Mouse (Mus musculus): ENCODE data around the gene Cabin1.

Gene Cabin1

DNA sequence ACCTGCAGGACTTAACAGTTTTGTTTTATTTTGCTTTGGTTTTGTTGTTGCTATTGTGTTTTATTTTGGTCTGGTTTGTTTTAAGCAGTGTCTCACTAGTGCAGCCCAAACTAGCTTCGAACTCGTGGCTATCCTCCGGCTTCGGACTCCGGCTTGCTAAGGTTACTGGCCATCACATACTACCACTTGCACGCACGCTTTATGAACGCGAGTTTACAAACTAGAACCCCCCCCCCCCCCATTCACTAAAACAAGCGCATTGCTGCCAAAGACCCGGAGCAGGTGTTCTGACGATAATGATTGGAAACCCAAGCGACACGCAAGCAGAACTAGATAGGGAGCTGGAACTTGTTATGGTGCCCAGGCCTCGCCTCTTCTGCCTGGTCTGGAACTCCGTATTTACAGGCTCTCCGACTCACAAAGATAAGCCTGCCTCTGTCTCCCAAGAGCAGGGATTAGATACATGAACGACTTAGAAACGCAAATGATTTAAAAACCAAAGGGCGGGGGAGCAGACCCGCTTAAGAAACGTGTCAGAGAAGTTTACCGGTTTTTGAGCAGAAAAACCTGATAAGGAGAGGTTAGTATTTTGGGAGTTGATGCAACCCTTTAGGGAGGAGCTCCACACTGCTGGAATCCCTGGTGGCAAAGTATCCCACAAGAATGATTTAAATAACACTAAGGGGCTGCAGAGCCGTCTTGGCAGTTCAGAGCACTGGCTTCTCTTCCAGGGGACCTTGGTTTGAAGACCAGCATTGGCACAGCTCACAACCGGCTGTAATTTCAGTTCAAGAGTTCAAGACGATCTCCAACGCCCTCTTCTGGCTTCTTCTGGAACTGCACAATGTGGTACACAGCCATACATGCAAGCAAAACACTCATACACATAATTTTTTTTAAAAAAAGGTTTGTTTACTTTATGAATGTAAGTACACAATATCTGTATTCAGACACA, 655 bp upstream of the Cabin1 start:
- DNase-seq = peak; percentile 68

DNA sequence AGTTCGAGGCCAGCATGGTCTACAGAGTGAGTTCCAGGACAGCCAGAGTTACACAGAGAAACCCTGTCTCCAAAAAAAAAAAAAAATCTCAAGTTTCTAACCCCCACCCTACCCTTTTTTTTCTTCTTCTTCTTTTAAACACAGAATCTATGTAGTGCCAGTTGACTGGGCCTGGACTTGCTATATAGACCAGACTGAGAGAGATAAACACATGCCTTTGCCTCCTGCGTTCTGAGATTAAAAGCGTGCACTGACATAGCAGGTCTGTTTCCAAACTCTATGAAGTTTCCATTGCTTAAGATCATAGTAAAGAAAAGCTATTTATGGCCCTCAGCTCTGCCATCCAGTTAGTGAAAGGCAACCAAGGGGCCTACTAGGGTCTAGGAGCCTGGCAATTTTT, 1.7 kb downstream of the Cabin1 start:
- DNase-seq = no peak

GRCm38 (mm10) chr10:75760311-75760710, 3.8 kb downstream of the Cabin1 start:
- DNase-seq = no peak

DNA sequence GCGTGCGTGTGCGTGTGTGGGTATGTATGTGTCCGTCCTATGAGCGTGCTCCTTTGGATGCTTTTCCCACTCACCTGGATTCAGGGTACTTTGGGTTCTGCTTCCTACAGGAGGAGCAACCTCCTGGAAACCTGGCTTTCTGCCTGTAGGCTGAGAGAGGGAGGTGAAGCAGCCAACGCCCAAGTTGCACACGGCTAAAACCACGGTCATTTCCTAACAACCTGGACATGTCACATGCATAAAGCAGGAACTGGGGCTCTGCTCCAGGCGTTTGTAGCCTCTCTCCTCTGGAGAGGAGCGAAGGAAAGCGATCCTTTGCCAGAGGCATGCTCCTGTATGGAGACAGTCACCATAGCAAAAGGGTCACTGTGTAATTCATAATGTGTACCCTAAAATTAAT, 7.4 kb downstream of the Cabin1 start:
- no peak for DNase-seq

DNA sequence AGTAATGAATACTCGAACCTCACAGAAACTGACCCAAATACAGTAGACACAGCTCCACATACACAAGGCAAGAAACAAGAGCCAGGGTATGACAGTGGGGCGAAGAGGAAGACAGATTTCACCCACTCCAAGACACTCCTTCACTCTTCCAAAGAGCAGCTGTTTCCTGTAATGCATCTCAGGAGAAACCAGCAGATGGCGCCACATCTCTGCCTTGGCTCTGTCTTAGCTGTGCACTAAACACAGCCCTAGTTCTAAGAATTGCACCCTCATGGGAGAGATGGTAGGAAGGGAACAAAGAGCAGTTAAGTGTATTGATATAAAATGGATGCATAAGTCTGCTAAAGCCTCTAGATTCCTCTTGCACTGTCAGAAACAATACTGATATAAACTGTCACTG, 20.1 kb downstream of the Cabin1 start:
- DNase-seq = peak; percentile 76

GRCm38 (mm10) chr10:75743369-75743768, 20.8 kb downstream of the Cabin1 start:
- DNase-seq = peak; percentile 73

- peak; percentile 36 for DNase-seq
Observed at GRCm38 (mm10) chr10:75740866-75741265, 23.3 kb downstream of the Cabin1 start.

DNA sequence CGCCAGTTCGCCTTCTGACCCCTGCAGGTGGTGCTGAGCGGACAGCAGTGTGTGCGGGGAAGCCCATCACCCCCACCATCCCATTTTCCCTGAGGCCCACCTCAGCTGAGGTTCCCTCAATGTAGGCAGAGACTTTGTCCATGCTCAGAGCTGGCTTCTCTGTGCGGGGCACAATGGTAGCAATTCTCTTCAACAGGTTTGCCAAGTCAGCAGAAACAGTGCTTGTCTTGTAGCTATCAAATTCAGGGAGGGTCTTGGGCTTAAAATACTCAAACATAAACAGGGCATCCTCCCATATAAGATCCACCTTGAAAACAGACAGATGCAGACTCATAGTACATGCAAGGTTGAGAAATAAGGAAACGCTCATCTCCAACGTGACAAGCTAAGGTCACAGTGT, 38.7 kb downstream of the Cabin1 start:
- DNase-seq = no peak

- peak; percentile 16 for DNase-seq
Observed at GRCm38 (mm10) chr10:75720215-75720614, 43.9 kb downstream of the Cabin1 start.

DNA sequence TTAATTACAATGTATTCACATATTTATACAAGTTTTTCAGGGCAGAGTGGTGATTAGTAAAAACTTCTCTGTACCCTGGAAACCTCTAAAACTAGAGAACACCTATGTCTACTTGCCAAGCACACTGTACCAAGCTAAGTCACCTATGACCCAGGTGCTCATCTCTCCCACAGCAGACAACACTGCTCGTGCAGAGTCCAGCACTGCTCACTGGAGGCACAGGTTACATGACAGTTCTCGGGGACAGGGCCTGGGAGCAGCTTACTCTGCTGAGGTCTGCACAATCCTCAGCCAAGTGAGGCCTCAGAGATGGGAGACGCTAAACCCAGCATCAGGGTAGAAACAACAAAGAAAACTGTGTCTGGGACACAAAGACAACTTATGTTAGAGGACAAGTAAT, 49.3 kb downstream of the Cabin1 start:
- DNase-seq = no peak

GRCm38 (mm10) chr10:75713026-75713425, 51.1 kb downstream of the Cabin1 start:
- peak; percentile 61 for DNase-seq

GRCm38 (mm10) chr10:75710210-75710609, 53.9 kb downstream of the Cabin1 start:
- no peak for DNase-seq

- no peak for DNase-seq
Observed at GRCm38 (mm10) chr10:75709261-75709660, 54.9 kb downstream of the Cabin1 start.

- DNase-seq = no peak
Observed at GRCm38 (mm10) chr10:75708633-75708992, 55.5 kb downstream of the Cabin1 start.

GRCm38 (mm10) chr10:75707901-75708632, 56.1 kb downstream of the Cabin1 start:
- DNase-seq = no peak

GRCm38 (mm10) chr10:75706632-75707216, 57.4 kb downstream of the Cabin1 start:
- DNase-seq = no peak

GRCm38 (mm10) chr10:75705681-75706400, 58.3 kb downstream of the Cabin1 start:
- DNase-seq = no peak

- DNase-seq = peak; percentile 99
Observed at GRCm38 (mm10) chr10:75704212-75705185, 59.6 kb downstream of the Cabin1 start.

DNA sequence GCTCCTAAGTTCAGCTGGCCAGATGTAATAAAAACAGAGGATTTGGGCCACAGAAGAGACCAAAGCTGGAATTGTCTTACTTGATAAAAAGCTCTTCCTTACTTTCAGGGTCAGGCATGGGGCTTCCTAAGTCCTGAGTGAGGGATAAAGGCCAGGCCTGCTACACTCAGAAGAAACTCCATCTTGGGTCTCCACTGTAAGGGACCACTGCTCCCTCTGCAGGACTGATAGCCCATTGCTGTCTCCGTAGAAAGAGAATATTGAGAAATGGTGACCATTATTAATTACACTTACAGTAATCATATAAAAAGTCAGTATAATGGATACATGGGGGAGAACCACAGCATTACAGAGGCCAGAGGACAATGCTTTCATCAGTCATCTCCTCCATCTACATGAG, 60.6 kb downstream of the Cabin1 start:
- peak; percentile 35 for DNase-seq

- no peak for DNase-seq
Observed at GRCm38 (mm10) chr10:75702494-75702893, 61.6 kb downstream of the Cabin1 start.

GRCm38 (mm10) chr10:75701280-75701679, 62.9 kb downstream of the Cabin1 start:
- DNase-seq = no peak

- DNase-seq = no peak
Observed at GRCm38 (mm10) chr10:75697693-75698092, 66.4 kb downstream of the Cabin1 start.
